11 mouse cellular contexts compared by ENCODE assay signal in genomic region chr12:86886446-86886965, GRCm38 (mm10). TPM values are rescaled to one million over a fixed set of nuclear protein-coding genes. Genes with fewer than 3 reads are reported as not detected.
DNase-seq lines count a peak whose midpoint lies in the region; ATAC-seq and TF ChIP-seq lines count a peak whose summit lies in the region.
"Had no signal": no experiment of that assay in that cellular context is flagged by ENCODE, and none has a peak within 500 bp of the region (broad histone marks: within the 10 kb centered on the region; RNA-seq: fewer than 3 reads in every experiment).

No protein-coding gene starts in this region.

- no peaks in the 10 kb centered on the region for H3K27me3 ChIP-seq in hindbrain, embryonic 15.5 days
- H3K27me3 ChIP-seq in hindbrain, embryonic 12.5 days: no peaks in the 10 kb centered on the region
- H3K27me3 ChIP-seq in thymus, adult 2 months (ENCODE audit: control insufficient read depth, insufficient read depth, low read length): no peaks in the 10 kb centered on the region; the same call in 1 of the 2 replicates
- peaks cover 46% of the 10 kb centered on the region for H3K27me3 ChIP-seq in midbrain, embryonic 10.5 days (ENCODE audit: low read depth, poor library complexity, severe bottlenecking)

- DNase-seq in thymus, adult 2 months: no peak
- no peak for DNase-seq in thymus, adult 18-20 months
- DNase-seq in midbrain, embryonic 10.5 days (ENCODE audit: low spot score): no peak
- DNase-seq in embryo, embryonic 10.5 days (ENCODE audit: low spot score): no peak
- DNase-seq: adrenal gland, adult 8-10 months; kidney, postnatal 4 days had no signal

- no peak for ATAC-seq in hindbrain, embryonic 15.5 days (ENCODE audit: low FRiP score, low read depth)
- ATAC-seq in hindbrain, embryonic 12.5 days (ENCODE audit: low FRiP score): no peak
- ATAC-seq in cerebellum, adult (ENCODE audit: insufficient number of reproducible peaks, low FRiP score, low TSS enrichment): no peak

- TF ChIP-seq CTCF in thymus, adult 2 months (IDR thresholded peaks at IDR 0.05; ENCODE audit: borderline replicate concordance, control insufficient read depth, extremely low read depth, insufficient read depth, low read length, poor library complexity): no peak

- no peak overlapping the region for H3K9ac ChIP-seq in hindbrain, embryonic 15.5 days
- no peak overlapping the region for H3K9ac ChIP-seq in hindbrain, embryonic 12.5 days

- WGBS in hindbrain, embryonic 15.5 days: 60% methylated on average over 7 of the region's 7 CpGs
- 67% methylated on average over 7 of the region's 7 CpGs for WGBS in hindbrain, embryonic 12.5 days
- WGBS in thymus, adult 2 months: 84% methylated on average over 7 of the region's 7 CpGs
- WGBS in midbrain, embryonic 10.5 days: 59% methylated on average over 7 of the region's 7 CpGs

- no peaks in the 10 kb centered on the region for H3K9me3 ChIP-seq in hindbrain, embryonic 15.5 days
- H3K9me3 ChIP-seq in hindbrain, embryonic 12.5 days (replicated peaks): no peaks in the 10 kb centered on the region
- no peaks in the 10 kb centered on the region for H3K9me3 ChIP-seq in midbrain, embryonic 10.5 days (replicated peaks)
- H3K9me3 ChIP-seq: limb, embryonic 10.5 days had no signal

- H3K36me3 ChIP-seq in hindbrain, embryonic 15.5 days: no peaks in the 10 kb centered on the region
- no peaks in the 10 kb centered on the region; the same call in 1 of the 2 replicates for H3K36me3 ChIP-seq in hindbrain, embryonic 12.5 days
- H3K36me3 ChIP-seq in thymus, adult 2 months (ENCODE audit: control insufficient read depth, insufficient read depth, low read length): no peaks in the 10 kb centered on the region
- peaks cover 14% of the 10 kb centered on the region for H3K36me3 ChIP-seq in midbrain, embryonic 10.5 days

- no peak for TF ChIP-seq POLR2A in thymus, adult 2 months (IDR thresholded peaks at IDR 0.05; ENCODE audit: control insufficient read depth, extremely low read depth, insufficient read depth, low read length, poor library complexity)

- peaks cover 71% of the 10 kb centered on the region for H3K4me1 ChIP-seq in hindbrain, embryonic 15.5 days (replicated peaks)
- H3K4me1 ChIP-seq in hindbrain, embryonic 12.5 days: peaks cover 73% of the 10 kb centered on the region
- peaks cover 55% of the 10 kb centered on the region for H3K4me1 ChIP-seq in thymus, adult 2 months (replicated peaks; ENCODE audit: control insufficient read depth, insufficient read depth, low read length)
- peaks cover 100% of the 10 kb centered on the region for H3K4me1 ChIP-seq in midbrain, embryonic 10.5 days

- H3K27ac ChIP-seq in hindbrain, embryonic 15.5 days (replicated peaks): 0 out of 2 replicates have a peak overlapping the region, but pooled peaks have one; percentile 26
- H3K27ac ChIP-seq in hindbrain, embryonic 12.5 days: no peak overlapping the region
- peak overlapping the region; percentile 22; the same call in 1 of the 2 replicates for H3K27ac ChIP-seq in thymus, adult 2 months (ENCODE audit: control insufficient read depth, insufficient read depth, low read length)
- peak overlapping the region; percentile 99 for H3K27ac ChIP-seq in midbrain, embryonic 10.5 days (replicated peaks)

- no peak overlapping the region for H3K4me2 ChIP-seq in hindbrain, embryonic 15.5 days
- no peak overlapping the region for H3K4me2 ChIP-seq in hindbrain, embryonic 12.5 days (replicated peaks)

- H3K4me3 ChIP-seq in hindbrain, embryonic 15.5 days: no peak overlapping the region
- H3K4me3 ChIP-seq in hindbrain, embryonic 12.5 days: no peak overlapping the region
- H3K4me3 ChIP-seq in thymus, adult 2 months (ENCODE audit: control insufficient read depth, insufficient read depth, low read length): no peak overlapping the region
- peak overlapping the region; percentile 94; the same call in 1 of the 2 replicates for H3K4me3 ChIP-seq in midbrain, embryonic 10.5 days
- H3K4me3 ChIP-seq: erythroblast, embryonic 14.5 days; limb, embryonic 10.5 days had no signal

RNA-seq across cellular contexts. Expression of gene Irf2bpl, which starts 1.9 kb away (rescaled TPM):
- polyA plus RNA-seq in hindbrain, embryonic 15.5 days (2015; fragmentation: Nextera tagmentation; extraction: Ambion mirVana): 72.9 and 87.3 TPM in 2 replicates
- polyA plus RNA-seq in hindbrain, embryonic 12.5 days (2016; fragmentation: Nextera tagmentation; extraction: Ambion mirVana): 75.9 and 86.3 TPM in 2 replicates
- 38.6 and 46.1 TPM in 2 replicates for polyA plus RNA-seq in thymus, adult 2 months (2012; rRNA removed)
- 28.6 and 39.6 TPM in 2 replicates for polyA plus RNA-seq in midbrain, embryonic 10.5 days (2016; fragmentation: Nextera tagmentation; extraction: Ambion mirVana)
